Mouse (Mus musculus): ENCODE measurements around the gene 1700102P08Rik. TPM values are rescaled to one million over a fixed set of nuclear protein-coding genes. Genes with fewer than 3 reads are reported as not detected.
A peak's percentile ranks its signal among the peaks of the same experiment; 100 is the strongest.

Gene 1700102P08Rik
- polyA plus RNA-seq (2016; fragmentation: Nextera tagmentation; extraction: Ambion mirVana) = 0.58 and 0.69 TPM in 2 replicates

DNA sequence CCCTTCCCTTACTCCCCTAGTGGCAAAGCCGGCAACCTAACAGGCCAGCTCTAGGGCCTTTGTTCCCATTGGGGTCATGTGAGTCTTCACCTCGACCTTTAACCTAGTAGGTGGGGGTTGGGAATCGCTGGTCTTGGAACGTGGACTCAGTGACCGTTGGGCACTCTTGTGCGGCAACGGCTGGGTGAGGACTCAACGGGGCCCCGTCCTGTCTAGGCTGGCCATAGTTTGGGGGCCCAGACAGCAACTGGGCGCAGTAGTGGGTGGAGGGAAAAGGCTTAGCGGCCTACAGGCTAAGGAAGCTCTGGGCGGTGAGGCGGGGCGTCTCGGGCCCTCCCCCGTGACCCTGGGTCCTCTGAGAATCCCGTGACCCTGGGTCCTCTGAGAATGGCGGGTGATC is at the start of gene 1700102P08Rik:
TSS of gene 1700102P08Rik (plus strand) at position 130 of the 400 bp plus-strand sequence.
- Histone ChIP-seq H3K36me3 (peaks cover 68% of the 10 kb centered on the region), H3K4me3 (no peak within 1 kb of the TSS), H3K9me3 (no peaks in the 10 kb centered on the region), H3K27ac (peak within 1 kb of the TSS; percentile 75; the same call in 1 of the 2 replicates), H3K4me1 (replicated peaks) (peaks cover 7% of the 10 kb centered on the region; the same call in 1 of the 2 replicates), H3K27me3 (ENCODE audit: insufficient read depth, poor library complexity, severe bottlenecking) (no peaks in the 10 kb centered on the region)
- WGBS = 50% methylated on average over 18 of the region's 18 CpGs
- peak; percentile 47 for DNase-seq (ENCODE audit: low spot score)

GRCm38 (mm10) chr9:108343331-108343730 is 49.3 kb upstream of the 1700102P08Rik start:
- WGBS = 83% methylated on average over 3 of the region's 3 CpGs
- DNase-seq (ENCODE audit: low spot score) = no peak
- Histone ChIP-seq H3K27me3 (ENCODE audit: insufficient read depth, poor library complexity, severe bottlenecking) (no peaks in the 10 kb centered on the region), H3K9me3 (no peaks in the 10 kb centered on the region), H3K27ac (no peak overlapping the region; the same call in 1 of the 2 replicates), H3K36me3 (peaks cover 12% of the 10 kb centered on the region), H3K4me1 (replicated peaks) (peaks cover 40% of the 10 kb centered on the region), H3K4me3 (no peak overlapping the region)

DNA sequence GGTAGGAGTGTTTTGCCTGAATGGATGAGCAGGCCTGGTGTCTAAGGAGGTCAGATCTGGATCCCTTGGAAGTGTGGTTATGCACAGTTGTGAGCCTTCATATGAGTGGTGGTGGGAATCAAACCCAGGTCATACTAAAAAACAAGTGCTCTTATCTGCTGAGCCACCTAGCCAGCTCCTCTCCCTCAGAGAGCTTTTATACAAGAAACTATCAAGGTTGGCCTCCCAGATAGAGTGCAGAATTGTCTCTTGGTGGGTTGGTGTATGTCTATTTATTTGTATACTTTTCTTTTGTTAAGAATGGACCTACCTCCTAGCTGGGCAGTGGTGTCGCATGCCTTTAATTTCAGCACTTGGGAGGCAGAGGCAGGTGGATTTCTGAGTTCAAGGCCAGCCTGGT is 48.8 kb upstream of the 1700102P08Rik start:
- H3K27ac ChIP-seq = no peak overlapping the region
- H3K27me3 ChIP-seq (ENCODE audit: insufficient read depth, poor library complexity, severe bottlenecking) = no peaks in the 10 kb centered on the region
- no peaks in the 10 kb centered on the region for H3K9me3 ChIP-seq
- no peak for DNase-seq (ENCODE audit: low spot score)
- peaks cover 10% of the 10 kb centered on the region for H3K36me3 ChIP-seq
- no peak overlapping the region for H3K4me3 ChIP-seq
- H3K4me1 ChIP-seq (replicated peaks) = peaks cover 40% of the 10 kb centered on the region
- 91% methylated on average over 1 of the region's 1 CpGs for WGBS

DNA sequence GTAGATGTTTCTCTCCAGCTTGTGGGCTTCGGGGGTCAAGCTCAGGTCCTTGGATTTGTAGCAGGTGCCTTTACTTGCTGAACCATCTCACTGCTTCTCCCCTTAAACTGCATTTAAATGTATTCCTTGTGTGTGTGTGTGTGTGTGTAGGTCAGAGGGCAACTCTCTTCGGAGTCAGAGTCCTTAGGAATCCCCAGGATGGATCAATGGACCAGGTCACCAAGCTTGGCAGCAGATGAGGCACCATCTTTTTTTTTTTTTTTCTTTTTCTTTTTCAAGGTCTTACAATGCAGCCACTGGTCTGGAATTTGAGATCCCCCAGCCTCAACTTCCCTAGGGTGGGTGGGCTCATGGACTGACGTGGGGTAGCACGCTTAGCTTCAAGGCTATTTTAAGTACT is 48.1 kb upstream of the 1700102P08Rik start:
- peaks cover 45% of the 10 kb centered on the region for H3K4me1 ChIP-seq (replicated peaks)
- no peaks in the 10 kb centered on the region for H3K27me3 ChIP-seq (ENCODE audit: insufficient read depth, poor library complexity, severe bottlenecking)
- H3K9me3 ChIP-seq = no peaks in the 10 kb centered on the region
- no peak overlapping the region for H3K27ac ChIP-seq
- H3K36me3 ChIP-seq = peaks cover 10% of the 10 kb centered on the region
- no peak overlapping the region for H3K4me3 ChIP-seq
- WGBS = 74% methylated on average over 4 of the region's 4 CpGs
- DNase-seq (ENCODE audit: low spot score) = no peak

DNA sequence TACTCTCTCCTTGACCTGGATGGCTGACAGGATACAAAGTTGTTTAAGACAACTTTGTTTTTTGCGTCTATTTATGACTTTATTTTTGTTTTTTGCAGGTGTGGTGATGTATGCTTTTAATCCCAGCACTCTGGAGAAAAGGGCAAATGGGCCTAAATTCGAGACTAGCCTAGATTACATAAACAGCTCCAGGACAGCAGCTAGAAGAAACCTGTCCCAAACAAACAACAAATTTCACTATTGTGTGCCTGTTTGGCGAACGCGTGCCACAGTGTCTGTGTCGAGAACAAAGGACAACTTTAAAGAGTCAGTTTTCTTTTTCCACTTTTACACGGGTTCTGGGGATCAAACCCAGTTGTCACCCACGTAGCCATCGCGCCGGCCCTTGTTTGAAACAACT is 45.6 kb upstream of the 1700102P08Rik start:
- Histone ChIP-seq H3K27me3 (ENCODE audit: insufficient read depth, poor library complexity, severe bottlenecking) (no peaks in the 10 kb centered on the region), H3K27ac (peak overlapping the region; percentile 97), H3K36me3 (peaks cover 25% of the 10 kb centered on the region), H3K4me1 (replicated peaks) (peaks cover 26% of the 10 kb centered on the region), H3K9me3 (no peaks in the 10 kb centered on the region), H3K4me3 (peak overlapping the region; percentile 95)
- no peak for DNase-seq (ENCODE audit: low spot score)
- 8% methylated on average over 11 of the region's 11 CpGs for WGBS

DNA sequence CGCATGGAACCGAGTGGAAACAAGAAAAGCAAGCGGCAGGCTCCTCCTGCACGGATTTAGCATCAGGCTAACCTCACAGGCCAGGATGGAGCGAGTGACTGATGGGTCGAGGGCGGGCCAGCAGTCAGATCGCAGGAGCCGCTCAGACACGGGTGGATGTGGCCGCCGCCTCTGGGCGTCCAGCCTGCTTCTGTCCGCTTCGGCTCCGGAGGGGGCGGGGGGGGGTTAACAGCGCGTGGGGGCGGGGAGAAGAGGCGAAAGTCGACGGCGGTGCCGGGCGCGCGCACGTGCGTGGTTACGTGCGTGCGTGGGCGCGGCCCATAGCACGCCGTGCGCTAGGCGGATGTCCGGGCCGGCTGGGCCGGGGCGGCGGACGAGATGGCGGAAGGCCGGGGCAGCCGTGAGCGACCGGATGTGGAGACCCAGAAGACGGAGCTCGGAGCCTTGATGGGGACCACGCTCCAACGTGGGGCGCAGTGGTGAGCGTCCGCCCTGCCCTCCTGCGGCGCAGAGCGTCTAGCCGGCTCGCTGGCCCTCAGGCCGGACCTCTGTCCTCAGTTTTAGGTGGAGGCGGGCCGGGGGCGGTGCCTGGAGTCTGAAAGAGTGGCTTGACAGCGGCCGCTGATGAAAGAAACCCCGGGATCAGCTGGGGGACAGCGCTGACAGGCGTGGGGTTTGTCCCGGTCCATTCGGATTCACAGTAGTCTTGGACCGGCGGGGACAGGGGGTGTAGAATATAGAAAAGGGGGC is 44.9 kb upstream of the 1700102P08Rik start, which contains the start of gene Usp4:
TSS of gene Usp4 (plus strand) at position 314 of the 750 bp plus-strand sequence.
- Histone ChIP-seq H3K27me3 (ENCODE audit: insufficient read depth, poor library complexity, severe bottlenecking) (no peaks in the 10 kb centered on the region), H3K4me3 (peak within 1 kb of the TSS; percentile 95), H3K9me3 (no peaks in the 10 kb centered on the region), H3K4me1 (replicated peaks) (peaks cover 23% of the 10 kb centered on the region), H3K36me3 (peaks cover 32% of the 10 kb centered on the region), H3K27ac (peak within 1 kb of the TSS; percentile 97)
- WGBS = under 1% methylated on average over 74 of the region's 75 CpGs
- peak; percentile 91 for DNase-seq (ENCODE audit: low spot score)

DNA sequence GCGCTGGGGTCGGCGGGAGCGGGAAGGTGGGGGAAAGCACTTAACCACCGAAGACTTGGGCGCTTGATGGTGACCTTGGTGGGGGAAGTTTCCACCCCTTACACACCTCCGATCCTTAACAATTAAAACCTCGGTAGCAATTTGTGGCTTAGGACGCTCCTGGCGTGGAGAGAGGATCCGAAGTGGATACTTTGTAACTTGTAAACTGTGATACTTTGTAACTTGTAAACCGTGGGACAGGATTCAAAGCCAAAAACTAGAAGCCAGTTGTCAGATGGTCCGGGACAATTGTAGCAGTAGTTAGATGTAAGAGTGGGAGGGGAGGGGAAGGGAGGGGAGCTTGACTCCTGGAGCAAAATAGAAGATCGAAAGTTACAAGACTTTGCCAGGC is 44.3 kb upstream of the 1700102P08Rik start:
- Histone ChIP-seq H3K27me3 (ENCODE audit: insufficient read depth, poor library complexity, severe bottlenecking) (no peaks in the 10 kb centered on the region), H3K4me3 (peak overlapping the region; percentile 95), H3K4me1 (replicated peaks) (peaks cover 23% of the 10 kb centered on the region), H3K9me3 (no peaks in the 10 kb centered on the region), H3K36me3 (peaks cover 37% of the 10 kb centered on the region), H3K27ac (peak overlapping the region; percentile 97)
- DNase-seq (ENCODE audit: low spot score) = no peak
- WGBS = 11% methylated on average over 14 of the region's 14 CpGs

- H3K36me3 ChIP-seq = peaks cover 52% of the 10 kb centered on the region
- no peak for DNase-seq (ENCODE audit: low spot score)
- no peaks in the 10 kb centered on the region for H3K9me3 ChIP-seq
- H3K4me1 ChIP-seq (replicated peaks) = peaks cover 23% of the 10 kb centered on the region
- WGBS = 92% methylated on average over 4 of the region's 4 CpGs
- H3K4me3 ChIP-seq = no peak overlapping the region
- no peaks in the 10 kb centered on the region for H3K27me3 ChIP-seq (ENCODE audit: insufficient read depth, poor library complexity, severe bottlenecking)
- H3K27ac ChIP-seq = no peak overlapping the region
Observed at GRCm38 (mm10) chr9:108349727-108350126, 42.9 kb upstream of the 1700102P08Rik start.

DNA sequence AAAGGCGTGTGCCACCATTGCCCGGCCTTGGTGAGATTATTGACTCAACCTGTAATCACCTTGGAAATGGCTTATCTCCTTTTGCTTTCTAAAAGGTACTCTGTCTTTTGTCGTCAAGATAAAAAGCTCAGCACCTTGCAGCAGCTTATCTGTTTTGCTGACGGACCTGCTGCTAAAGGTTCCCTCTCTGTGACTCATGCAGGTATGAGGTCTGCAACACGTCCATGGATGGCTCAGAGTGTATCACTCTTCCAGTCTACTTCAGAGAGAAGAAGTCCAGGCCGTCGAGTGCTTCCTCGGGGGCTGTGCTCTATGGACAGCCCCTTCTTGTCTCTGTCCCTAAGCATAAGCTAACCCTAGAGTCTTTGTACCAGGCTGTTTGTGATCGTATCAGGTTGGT is 14.4 kb upstream of the 1700102P08Rik start:
- no peaks in the 10 kb centered on the region for H3K27me3 ChIP-seq (ENCODE audit: insufficient read depth, poor library complexity, severe bottlenecking)
- H3K4me1 ChIP-seq (replicated peaks) = no peaks in the 10 kb centered on the region
- no peak overlapping the region for H3K4me3 ChIP-seq
- 93% methylated on average over 9 of the region's 9 CpGs for WGBS
- peaks cover 97% of the 10 kb centered on the region for H3K36me3 ChIP-seq
- H3K27ac ChIP-seq = no peak overlapping the region
- no peaks in the 10 kb centered on the region for H3K9me3 ChIP-seq
- DNase-seq (ENCODE audit: low spot score) = no peak

DNA sequence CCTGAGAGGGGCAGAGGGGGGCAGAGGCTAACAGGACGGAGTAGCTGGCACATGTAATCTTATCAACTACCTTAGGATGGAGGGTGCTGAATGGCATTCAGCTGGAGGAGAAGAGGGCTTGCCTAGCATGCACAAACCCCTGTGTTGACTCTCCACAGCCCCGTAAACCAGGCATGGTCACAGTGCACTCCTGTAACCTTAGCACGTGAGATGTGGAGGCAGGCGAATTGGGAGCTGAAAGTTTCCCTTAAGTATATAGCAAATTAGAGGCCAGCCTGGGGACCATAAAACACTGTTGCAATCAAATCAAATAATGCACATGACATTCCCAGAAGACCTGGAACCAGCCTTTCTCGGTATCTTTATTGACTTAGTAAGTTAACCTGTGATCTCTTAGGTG is 13.9 kb upstream of the 1700102P08Rik start:
- Histone ChIP-seq H3K27ac (no peak overlapping the region), H3K27me3 (ENCODE audit: insufficient read depth, poor library complexity, severe bottlenecking) (no peaks in the 10 kb centered on the region), H3K9me3 (no peaks in the 10 kb centered on the region), H3K4me3 (no peak overlapping the region), H3K4me1 (replicated peaks) (no peaks in the 10 kb centered on the region), H3K36me3 (peaks cover 97% of the 10 kb centered on the region)
- no peak for DNase-seq (ENCODE audit: low spot score)
- WGBS = 95% methylated on average over 5 of the region's 5 CpGs

DNA sequence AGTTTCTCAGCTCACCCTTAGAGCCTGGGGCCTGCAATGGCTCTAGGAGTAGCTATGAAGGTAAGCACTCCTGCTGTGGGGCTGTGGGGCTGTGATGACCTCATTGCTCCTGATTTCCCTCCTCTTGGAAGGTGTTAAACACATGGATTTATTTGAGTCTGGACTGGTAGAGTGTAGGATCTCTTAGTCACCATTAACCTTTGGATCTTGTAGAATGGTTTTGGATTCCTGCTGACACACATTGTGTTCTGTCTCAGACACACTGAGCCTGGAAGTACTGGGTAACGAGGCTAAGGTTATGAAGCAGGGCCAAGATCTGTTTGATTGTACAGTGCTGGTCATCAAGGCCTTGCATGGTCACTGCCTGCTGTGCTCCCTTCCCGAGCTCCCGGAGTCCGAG is 13.3 kb upstream of the 1700102P08Rik start:
- Histone ChIP-seq H3K27me3 (ENCODE audit: insufficient read depth, poor library complexity, severe bottlenecking) (no peaks in the 10 kb centered on the region), H3K36me3 (peaks cover 97% of the 10 kb centered on the region)
- 89% methylated on average over 4 of the region's 4 CpGs for WGBS

GRCm38 (mm10) chr9:108381382-108381781 is 11.2 kb upstream of the 1700102P08Rik start:
- H3K36me3 ChIP-seq = peaks cover 97% of the 10 kb centered on the region
- no peak for DNase-seq (ENCODE audit: low spot score)
- H3K4me3 ChIP-seq = no peak overlapping the region
- no peaks in the 10 kb centered on the region for H3K4me1 ChIP-seq (replicated peaks)
- H3K9me3 ChIP-seq = no peaks in the 10 kb centered on the region
- 97% methylated on average over 9 of the region's 9 CpGs for WGBS
- no peaks in the 10 kb centered on the region for H3K27me3 ChIP-seq (ENCODE audit: insufficient read depth, poor library complexity, severe bottlenecking)
- no peak overlapping the region for H3K27ac ChIP-seq

More for the DNA sequence above, 13.3 kb upstream of the 1700102P08Rik start:
- DNase-seq (ENCODE audit: low spot score) = no peak
- no peak overlapping the region for H3K4me3 ChIP-seq
- H3K4me1 ChIP-seq (replicated peaks) = no peaks in the 10 kb centered on the region
- H3K9me3 ChIP-seq = no peaks in the 10 kb centered on the region
- no peak overlapping the region for H3K27ac ChIP-seq

DNA sequence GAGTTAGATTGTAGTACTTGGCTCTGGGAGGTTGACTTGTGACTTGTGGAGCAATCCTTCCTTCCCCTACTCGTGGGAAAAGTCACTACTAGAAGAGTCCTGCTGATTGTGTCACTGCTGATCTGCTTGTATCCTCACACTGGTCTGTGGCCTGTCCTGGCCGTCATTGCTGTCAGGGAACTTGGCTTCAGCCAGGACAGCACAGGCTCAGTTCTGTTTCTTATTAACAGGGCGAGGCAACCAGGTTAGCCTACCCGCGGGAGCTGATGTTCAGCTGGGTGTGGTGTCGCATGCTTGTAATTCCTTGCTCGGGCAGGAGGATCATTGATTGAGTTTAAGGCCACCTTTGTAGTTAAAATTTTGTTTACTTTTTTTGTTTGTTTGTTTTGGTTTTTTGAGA is 7.6 kb upstream of the 1700102P08Rik start:
- Histone ChIP-seq H3K4me1 (replicated peaks) (no peaks in the 10 kb centered on the region), H3K4me3 (no peak overlapping the region), H3K36me3 (peaks cover 96% of the 10 kb centered on the region), H3K27ac (no peak overlapping the region), H3K27me3 (ENCODE audit: insufficient read depth, poor library complexity, severe bottlenecking) (no peaks in the 10 kb centered on the region), H3K9me3 (no peaks in the 10 kb centered on the region)
- 79% methylated on average over 7 of the region's 7 CpGs for WGBS
- no peak for DNase-seq (ENCODE audit: low spot score)

Measured in hindbrain, embryonic 10.5 days (tissue).